Mouse (Mus musculus) brain, embryonic 14.5 days (tissue): ENCODE data around the gene Ctf1.

Experiments
- CTCF ChIP-seq: fragments of 200-500 bp; IDR thresholded peaks from 2 replicates; pipeline ENCODE4 v1.5.1; 2012; ENCODE audit warnings: inconsistent platforms, mild to moderate bottlenecking, moderate library complexity, borderline replicate concordance; ENCODE audit not compliant: insufficient read depth, insufficient read length; ENCODE audit errors: extremely low read depth
- POLR2A ChIP-seq: fragments of 200-500 bp; IDR thresholded peaks from 2 replicates; pipeline ENCODE4 v1.6.1; 2012; ENCODE audit warnings: mild to moderate bottlenecking, inconsistent platforms, borderline replicate concordance; ENCODE audit not compliant: poor library complexity, insufficient read depth, insufficient read length, severe bottlenecking; ENCODE audit errors: extremely low read depth

DNA sequence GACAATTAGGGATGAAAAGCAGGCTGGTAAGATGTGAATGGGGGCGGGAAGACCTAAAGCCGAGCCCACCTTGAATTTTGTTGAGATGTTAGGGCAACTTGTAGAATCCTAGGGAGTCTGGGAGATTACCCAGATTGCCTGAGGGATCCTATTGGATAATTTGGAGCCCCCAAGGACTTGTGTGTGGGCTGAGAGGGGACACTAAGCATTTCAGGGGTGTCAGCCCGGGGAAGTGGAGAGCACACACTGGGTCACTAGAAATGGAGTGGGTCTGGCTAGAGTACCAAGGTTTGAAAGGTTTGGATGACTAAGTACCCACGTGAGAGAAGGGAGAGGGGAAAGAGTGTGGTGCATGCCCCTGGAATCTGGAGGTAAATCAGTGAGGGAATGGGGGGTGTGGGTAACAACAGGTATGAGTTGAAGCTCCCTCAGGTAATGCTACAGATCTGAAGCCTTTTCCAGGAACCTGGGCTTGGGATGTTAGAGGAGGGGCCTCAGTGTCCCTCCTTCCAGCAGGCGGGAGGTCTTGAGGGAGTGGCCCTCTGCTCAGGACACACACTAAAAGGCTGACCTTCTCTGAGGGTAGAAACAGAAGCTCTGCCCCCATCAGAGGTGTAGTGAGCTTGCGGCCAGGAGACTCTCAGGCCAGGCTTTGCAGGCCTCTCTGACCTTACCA is 35.2 kb downstream of the Ctf1 start:
- TF ChIP-seq CTCF (no peak), POLR2A (no peak)
